Mouse (Mus musculus): ENCODE data around the gene Ddx39. TPM values are rescaled to one million over a fixed set of nuclear protein-coding genes. Genes with fewer than 3 reads are reported as not detected.

Gene Ddx39
- 158 TPM for polyA plus RNA-seq (2017; shearing (Covaris generic))

DNA sequence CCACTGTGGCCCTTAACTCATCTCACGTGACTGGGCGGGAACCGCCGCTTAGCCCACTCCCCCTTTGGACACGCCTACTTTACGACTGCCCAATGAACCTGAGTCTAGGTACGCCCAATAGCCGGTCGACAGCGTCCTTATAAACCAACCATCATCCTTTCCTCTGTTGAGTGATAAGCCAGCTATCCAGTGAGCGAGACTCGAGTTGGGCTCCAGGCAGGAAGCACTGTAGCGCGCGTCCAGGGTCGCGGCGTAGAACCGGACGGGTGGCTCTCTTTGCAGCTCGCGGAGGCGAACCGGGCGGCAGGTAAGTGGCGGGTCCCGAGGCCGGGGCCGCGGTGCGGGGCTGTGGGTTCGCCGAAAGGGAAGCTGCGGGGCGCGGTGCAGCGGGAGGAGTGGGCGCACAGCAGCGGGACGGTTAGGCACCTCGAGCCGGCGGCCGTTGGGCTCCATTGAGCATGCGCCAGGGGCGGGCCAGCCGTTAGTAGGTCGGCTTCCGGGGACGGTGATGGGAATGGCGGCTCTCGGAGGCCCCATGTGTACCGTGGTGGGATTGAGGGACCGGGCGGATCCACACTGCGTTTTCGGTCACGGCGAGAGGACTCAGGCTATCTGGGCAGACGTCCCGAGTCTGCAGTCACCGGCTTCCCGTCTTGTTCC, at the start of gene Ddx39:
Ddx39 (plus strand) TSS at position 147 of the 660 bp plus-strand sequence.

GRCm38 (mm10) chr8:83665969-83666865, 48.8 kb upstream of the Ddx39 start, which contains the start of gene Ptger1:
Gene Ptger1, plus strand, starts transcription at chr8:83666678.

DNA sequence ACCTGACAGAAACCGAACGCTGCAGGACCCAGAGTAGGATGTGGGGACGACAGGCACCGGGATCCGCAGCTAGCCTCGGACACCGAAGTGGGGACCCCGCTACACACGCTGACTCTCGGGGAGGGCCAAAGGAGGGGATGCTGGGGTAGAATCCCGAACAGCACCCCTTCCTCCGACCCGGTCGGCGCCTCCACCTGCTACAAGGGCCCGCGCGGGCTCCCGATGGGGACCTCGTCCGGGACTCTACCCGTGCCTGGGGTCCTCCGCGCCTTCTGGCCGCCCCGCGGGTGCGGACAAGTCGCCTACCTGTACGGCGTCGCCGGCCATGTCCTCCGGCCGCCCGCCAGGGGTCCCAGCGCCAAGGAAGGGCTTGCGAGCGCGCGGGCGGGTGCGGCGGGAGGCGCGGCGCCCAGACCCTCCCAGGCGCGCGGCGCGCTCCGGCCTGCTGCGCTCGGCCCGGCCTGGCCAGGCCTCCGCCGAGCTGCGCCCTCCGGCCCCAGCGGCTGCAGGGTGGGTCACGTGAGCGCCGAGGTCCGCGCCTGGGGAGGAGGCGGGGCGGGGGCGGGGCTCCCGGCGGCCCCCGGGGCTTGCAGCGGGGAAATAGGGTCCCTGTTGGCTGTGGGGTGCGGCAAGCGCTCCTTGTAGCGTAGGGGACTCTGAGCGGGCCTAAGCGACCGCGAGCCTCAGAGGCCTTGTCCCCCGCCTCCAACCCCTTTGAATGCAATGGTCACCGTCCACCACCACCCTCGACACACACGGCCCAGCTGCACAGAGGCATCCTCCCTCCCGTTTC, 16.1 kb upstream of the Ddx39 start, which contains the start of gene Pkn1:
Pkn1 (minus strand) TSS at position 519 of the 793 bp plus-strand sequence.

DNA sequence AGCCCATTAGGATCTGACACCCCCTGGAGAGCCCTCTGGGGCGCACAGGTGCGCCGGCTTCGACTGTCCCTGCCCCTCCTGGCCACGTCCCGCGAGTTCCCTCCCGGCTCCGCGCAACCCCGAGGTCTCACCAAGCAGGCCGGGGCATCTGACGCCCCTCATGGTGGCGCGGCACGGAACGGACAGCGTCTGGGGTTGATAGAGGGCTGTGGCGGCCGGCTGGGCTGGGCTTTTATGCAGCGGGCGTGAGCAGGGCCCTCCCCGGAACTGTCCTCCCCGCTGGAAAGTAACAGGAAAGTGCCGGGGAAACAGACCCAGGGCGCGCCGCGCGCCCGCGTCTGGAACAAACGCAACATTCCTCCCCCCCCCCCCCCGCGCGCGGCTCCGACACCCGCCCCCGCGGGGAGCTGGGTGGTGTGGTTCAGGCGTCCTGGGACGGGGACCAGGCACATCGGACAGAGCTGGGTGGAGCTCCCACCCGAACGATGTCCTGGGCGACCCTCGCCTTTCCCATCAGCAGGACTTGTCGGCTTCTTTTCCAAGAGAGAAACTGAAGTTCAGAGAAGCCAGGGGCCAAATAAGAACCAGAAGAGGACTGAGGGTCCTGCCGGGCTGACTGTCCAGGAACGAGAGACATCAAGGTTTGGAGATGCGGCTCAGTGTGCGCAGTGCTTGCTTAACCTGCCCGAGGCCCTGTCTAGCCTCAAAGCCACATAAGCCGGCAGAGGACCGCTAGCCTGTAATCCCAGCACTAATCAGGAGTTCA, 26.2 kb downstream of the Ddx39 start, which contains the start of gene Adgre5:
Adgre5 (minus strand) TSS at position 351 of the 766 bp plus-strand sequence.

Other genes starting within 250 kb of the Ddx39 start
- gene Olfr370, start 179.4 kb upstream of the Ddx39 start, polyA plus RNA-seq (2017; shearing (Covaris generic)) = 0.32 TPM
- gene Ndufb7, start 148.5 kb upstream of the Ddx39 start, polyA plus RNA-seq (2017; shearing (Covaris generic)) = 86.6 TPM
- gene Tecr, start 107.2 kb upstream of the Ddx39 start, polyA plus RNA-seq (2017; shearing (Covaris generic)) = 271 TPM
- gene Dnajb1, start 107.0 kb upstream of the Ddx39 start, polyA plus RNA-seq (2017; shearing (Covaris generic)) = 328 TPM
- 21.8 TPM for gene Gipc1, start 62.5 kb upstream of the Ddx39 start, polyA plus RNA-seq (2017; shearing (Covaris generic))
- 3.2 TPM for gene Ptger1, start 48.5 kb upstream of the Ddx39 start, polyA plus RNA-seq (2017; shearing (Covaris generic))
- gene Pkn1, start 16.0 kb upstream of the Ddx39 start, polyA plus RNA-seq (2017; shearing (Covaris generic)) = 242 TPM
- 485 TPM for gene Adgre5, start 26.1 kb downstream of the Ddx39 start, polyA plus RNA-seq (2017; shearing (Covaris generic))
- gene Adgrl1, start 184.9 kb downstream of the Ddx39 start, polyA plus RNA-seq (2017; shearing (Covaris generic)) = 10.1 TPM
- 1.3 TPM for gene Gm10644, start 240.0 kb downstream of the Ddx39 start, polyA plus RNA-seq (2017; shearing (Covaris generic))
- 7.9 TPM for gene Asf1b, start 240.3 kb downstream of the Ddx39 start, polyA plus RNA-seq (2017; shearing (Covaris generic))